Mouse (Mus musculus): ENCODE results near the gene Gm45337.
"Not testable (repeated sequence)": the region's sequence is repeated elsewhere in the genome, so short reads cannot be mapped to it uniquely, and the experiment has no call there.

Gene Gm45337

GRCm38 (mm10) chr7:142144507-142144906 is at the start of gene Gm45337:
Gene Gm45337, minus strand, starts transcription at chr7:142144607.
- DNase-seq (ENCODE audit: low spot score) = no peak

- no peak for DNase-seq (ENCODE audit: low spot score)
Measured at GRCm38 (mm10) chr7:142190289-142190688, 45.9 kb upstream of the Gm45337 start, which contains the start of gene Gm10153. Gene Gm10153, minus strand, starts transcription at chr7:142190389.

DNA sequence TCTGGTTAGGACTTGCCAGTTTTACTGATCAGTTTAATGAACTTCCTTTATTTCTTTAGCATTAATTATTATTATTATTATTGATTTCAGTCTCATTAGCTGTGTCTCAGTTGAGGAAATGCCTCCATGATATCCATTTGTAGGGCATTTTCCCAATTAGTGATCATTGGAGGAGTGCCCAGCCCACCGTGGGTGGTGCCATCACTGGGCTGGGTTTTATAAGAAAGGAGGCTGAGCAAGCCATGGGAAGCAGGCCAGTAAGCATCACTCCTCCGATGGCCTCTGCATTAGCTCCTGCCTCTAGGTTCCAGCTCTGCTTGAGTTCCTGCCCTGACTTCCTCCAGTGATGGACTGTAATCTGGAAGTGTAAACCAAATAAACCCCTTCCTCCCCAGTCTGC is 43.7 kb upstream of the Gm45337 start:
- DNase-seq (ENCODE audit: low spot score) = no peak

- DNase-seq (ENCODE audit: low spot score) = no peak
Measured at GRCm38 (mm10) chr7:142181021-142181420, 36.6 kb upstream of the Gm45337 start.

DNA sequence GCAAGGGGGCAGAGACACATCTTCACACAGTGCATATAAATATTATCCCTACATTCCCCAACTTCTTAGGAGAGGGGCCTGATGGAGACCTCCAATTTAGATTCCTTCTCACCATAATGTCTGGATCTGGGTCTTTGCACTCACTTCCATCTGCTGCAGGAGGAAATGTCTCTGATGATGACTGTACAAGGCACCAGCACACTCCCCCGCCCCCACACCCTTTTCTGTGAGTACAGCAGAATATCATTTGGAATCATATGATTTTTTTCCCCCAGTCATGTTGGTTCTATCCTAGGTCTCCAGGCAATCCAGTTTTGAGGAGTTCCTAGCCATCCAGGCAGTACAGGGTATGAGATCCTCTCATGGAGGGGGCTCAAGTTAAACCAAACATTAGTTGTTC is 34.3 kb upstream of the Gm45337 start:
- DNase-seq (ENCODE audit: low spot score) = no peak

DNA sequence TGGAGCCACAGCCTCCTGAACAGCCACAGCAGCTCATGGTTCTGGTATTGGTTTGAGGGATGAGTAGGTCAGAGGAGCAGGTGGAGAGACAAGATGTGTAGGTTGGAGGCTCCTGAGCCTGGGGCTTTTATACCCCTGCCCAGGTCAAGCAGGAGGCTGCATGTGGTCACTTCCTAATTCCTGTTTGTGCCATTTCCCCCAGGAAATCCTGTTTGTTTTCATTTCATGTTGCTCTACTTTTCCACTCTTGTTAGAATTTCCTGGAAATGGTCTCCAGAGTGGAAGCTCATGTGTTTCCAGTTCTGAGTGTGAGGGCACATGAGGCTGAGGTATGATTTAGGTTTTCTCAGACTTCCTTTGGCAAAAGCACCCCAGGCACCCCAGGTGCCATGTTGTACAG is 31.5 kb upstream of the Gm45337 start, which contains the start of gene Krtap5-2:
Gene Krtap5-2, minus strand, starts transcription at position 101 of the 400 bp plus-strand sequence.
- DNase-seq (ENCODE audit: low spot score) = not testable (repeated sequence)

- no peak for DNase-seq (ENCODE audit: low spot score)
Measured at GRCm38 (mm10) chr7:142169836-142170235, 25.4 kb upstream of the Gm45337 start.

- DNase-seq (ENCODE audit: low spot score) = not testable (repeated sequence)
Measured at GRCm38 (mm10) chr7:142165639-142166038, 21.2 kb upstream of the Gm45337 start, which contains the start of gene Gm4553. Gene Gm4553, minus strand, starts transcription at chr7:142165739.

- DNase-seq (ENCODE audit: low spot score) = no peak
Measured at GRCm38 (mm10) chr7:142159366-142159765, 15.0 kb upstream of the Gm45337 start.

DNA sequence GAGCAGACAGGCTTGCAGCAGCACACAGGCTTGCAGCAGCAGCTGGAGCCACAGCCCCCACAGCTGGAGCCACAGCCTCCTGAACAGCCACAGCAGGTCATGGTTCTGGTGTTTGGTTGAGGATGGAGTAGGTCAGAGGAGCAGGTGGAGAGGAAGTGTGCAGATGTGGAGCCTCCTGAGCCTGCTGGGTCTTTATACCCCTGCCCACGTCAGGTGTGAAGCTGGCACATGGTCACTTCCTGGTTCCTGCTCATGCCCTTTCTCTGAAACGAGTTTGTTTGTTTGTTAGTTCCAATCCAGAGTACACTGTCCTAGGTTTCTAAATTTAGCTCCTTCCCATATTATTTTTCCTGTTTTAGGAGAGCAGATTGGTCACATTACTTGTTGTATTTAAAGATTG is 12.6 kb upstream of the Gm45337 start, which contains the start of gene Gm29735:
Gene Gm29735, minus strand, starts transcription at position 101 of the 400 bp plus-strand sequence.
- DNase-seq (ENCODE audit: low spot score) = not testable (repeated sequence)

DNA sequence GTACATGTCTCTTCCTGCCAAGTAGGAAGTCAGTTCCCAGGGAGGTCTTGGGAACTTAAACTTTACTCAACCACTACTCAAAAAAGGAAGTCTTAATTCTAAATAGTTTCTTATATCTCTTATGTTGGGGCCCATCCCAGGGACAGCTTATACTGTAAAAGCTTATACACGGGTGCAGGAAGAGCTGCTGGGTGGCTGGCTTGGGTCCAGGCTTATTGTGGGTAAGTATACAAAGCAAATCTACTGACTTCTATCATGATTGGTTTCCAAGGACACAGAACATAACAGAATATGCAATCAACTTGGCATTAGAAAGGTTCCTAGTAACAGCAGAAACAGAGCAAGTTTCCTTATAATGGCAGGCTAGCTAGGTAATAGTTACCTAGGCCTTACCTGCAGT is 10.9 kb upstream of the Gm45337 start:
- no peak for DNase-seq (ENCODE audit: low spot score)

- DNase-seq (ENCODE audit: low spot score) = no peak
Measured at GRCm38 (mm10) chr7:142152191-142152590, 7.8 kb upstream of the Gm45337 start.

DNA sequence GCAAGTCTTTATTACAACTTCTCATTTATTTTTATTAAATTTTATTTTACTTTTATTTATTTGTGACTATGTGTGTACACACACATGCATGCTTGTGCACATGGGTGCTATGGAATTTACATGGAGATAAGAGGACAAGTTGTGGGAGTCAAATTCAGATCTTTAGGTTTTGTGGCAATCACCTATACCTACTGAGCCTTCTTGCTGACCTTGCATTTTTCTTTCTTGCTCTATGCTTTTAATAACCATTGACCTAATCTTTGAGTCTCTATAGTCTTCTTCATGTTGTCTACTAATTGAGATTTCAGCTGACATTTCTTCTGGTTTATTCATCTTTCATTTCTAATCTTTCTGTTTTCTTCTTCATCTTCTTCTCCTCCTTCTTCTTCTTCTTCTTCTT is 4.2 kb upstream of the Gm45337 start:
- no peak for DNase-seq (ENCODE audit: low spot score)

DNA sequence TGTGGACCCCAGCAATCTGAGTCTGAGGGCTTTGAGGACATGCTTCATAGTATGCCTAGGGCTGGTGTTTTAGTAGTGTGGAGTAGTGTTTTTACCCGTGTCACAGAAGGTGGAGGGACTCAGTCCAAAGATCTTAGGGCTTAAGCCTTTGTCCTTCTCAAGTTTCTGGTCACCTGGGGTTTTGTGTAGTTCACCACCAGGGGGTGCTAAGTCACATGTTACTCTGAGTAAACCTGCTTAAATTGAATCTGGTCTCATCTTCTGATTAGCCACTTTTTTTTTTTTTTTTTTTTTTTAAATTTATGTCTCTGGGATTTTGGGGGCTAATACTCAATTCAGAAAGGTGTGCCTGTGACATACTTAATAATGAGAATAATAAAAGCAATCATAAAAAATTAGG is 1.6 kb upstream of the Gm45337 start:
- peak; percentile 5 for DNase-seq (ENCODE audit: low spot score)

GRCm38 (mm10) chr7:142145413-142145940 is 1.1 kb upstream of the Gm45337 start:
- DNase-seq (ENCODE audit: low spot score) = no peak

- DNase-seq (ENCODE audit: low spot score) = not testable (repeated sequence)
Measured at GRCm38 (mm10) chr7:142143506-142144010, 849 bp downstream of the Gm45337 start.

DNA sequence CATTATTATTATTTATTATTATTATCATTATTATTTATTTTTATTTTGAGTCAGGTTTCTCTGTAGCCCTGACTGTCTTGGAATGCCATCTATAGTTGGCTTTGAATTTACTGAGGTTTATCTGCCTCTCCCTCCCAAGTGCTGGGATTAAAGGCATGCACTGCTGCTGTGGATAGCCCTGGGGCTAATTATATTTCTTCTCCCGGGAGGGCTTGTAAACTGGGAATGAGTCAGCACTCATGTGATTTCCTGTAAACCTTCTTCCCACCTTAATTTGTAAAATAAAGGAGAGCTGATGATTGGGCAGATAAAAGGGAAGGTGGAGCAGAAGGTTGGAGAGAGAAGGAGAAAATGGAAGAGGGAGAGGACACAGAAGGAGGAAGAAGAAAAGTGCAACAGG is 3.7 kb downstream of the Gm45337 start:
- no peak for DNase-seq (ENCODE audit: low spot score)

DNA sequence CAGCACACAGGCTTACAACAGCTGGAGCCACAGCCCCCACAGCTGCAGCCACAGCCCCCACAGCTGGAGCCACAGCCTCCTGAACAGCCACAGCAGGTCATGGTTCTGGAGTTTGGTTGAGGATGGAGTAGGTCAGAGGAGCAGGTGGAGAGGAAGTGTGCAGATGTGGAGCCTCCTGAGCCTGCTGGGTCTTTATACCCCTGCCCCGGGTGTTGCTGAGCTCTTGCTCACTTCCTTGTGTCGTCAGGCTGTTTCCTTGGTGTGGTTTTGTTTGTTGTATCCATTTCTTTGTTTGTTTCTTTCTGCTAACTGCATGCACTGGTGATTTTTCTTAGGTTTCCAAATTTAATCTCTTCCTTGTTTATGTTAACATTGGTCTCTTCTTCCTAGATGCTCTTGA is 8.5 kb downstream of the Gm45337 start, which contains the start of gene Gm39115:
Gene Gm39115, minus strand, starts transcription at position 101 of the 400 bp plus-strand sequence.
- DNase-seq (ENCODE audit: low spot score) = not testable (repeated sequence)

DNA sequence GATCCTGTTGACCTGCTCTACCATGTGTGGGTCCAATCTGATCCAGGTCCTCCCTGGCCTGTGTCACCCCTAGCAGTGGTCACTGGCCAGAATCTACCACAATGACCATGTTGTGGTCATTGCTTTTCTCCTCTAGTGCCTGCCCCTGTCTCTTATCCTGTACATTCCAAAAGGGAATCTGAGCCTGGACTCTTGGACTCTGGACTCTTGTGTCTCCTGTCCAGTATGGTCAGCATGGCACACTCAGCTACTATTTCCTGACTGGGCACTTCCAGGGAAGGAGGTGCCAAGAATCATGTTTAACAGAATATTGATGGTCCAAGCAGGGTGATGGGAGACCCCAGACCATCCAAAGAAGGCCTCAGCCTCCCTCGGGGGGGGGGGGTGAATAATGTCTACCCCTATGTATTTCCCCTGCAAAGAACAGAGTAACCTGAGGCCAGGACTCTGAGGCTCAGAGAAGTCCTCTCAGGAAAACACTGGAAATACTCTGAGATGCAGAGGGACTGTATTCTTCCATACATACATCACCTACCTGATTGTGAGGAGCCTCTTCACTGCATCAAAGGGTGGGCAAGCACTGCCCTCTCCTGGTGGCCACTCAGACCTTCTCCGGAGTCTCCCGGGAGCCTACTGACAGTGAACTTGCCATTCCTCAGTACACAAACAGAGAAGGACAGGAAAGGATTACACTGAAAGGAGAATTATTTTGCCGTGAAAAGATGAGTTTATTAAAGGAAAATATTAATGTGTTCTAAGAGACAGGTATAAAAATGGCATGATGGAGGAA is 10.0 kb downstream of the Gm45337 start:
- no peak for DNase-seq (ENCODE audit: low spot score)

DNA sequence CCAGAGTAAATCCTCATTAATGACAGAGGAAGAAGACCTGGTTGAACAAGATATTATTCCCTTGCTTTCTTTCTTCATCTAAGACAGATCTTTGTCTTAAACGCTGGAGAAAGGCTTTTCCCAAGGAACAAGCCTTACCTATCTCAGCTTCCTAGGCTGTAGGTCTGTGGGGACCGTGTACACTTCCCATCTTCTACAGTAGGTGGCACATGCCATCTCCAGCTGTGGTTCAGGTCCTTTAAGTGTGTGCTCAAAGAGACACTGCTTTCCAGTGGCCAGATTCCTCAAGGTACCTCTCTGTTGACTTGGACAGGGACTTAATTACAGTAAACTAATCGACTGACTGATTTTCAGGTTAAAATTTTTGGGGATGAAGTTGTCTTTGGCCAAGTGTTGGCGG is 15.6 kb downstream of the Gm45337 start:
- no peak for DNase-seq (ENCODE audit: low spot score)

DNA sequence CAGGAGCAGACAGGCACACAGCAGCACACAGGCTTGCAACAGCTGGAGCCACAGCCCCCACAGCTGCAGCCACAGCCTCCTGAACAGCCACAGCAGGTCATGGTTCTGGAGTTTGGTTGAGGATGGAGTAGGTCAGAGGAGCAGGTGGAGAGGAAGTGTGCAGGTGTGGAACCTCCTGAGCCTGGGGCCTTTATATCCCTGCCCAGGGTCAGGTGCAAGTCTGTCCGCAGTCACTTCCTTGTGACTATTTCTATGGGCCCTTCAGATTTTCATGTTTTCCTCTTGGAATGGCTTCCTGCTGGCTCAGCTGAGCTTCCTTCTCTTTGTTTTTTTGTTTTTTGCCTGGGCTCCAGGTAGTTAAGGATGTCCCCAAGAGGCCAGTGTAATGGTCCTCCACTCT is 23.8 kb downstream of the Gm45337 start, which contains the start of gene Gm45618:
Gene Gm45618, minus strand, starts transcription at position 101 of the 400 bp plus-strand sequence.
- not testable (repeated sequence) for DNase-seq (ENCODE audit: low spot score)

DNA sequence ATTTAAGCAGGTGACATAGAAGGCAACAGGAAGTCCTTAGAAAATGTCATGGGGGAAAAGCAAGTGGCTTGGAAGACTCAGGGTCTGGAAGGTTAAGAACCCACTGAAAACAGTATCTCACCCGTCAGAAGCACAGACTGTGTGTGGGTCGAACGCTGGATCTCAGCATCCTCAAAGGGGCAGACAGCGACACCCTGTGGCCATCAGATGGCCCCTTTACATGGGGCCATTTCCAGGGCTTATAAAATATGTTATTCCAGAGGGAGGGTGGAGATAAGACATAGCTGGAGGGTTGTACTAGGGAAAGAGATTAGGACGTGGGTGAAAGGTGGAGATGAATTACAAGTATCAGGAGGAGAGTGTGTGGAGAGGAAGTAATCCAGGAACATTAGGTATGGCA is 24.8 kb downstream of the Gm45337 start:
- no peak for DNase-seq (ENCODE audit: low spot score)

DNA sequence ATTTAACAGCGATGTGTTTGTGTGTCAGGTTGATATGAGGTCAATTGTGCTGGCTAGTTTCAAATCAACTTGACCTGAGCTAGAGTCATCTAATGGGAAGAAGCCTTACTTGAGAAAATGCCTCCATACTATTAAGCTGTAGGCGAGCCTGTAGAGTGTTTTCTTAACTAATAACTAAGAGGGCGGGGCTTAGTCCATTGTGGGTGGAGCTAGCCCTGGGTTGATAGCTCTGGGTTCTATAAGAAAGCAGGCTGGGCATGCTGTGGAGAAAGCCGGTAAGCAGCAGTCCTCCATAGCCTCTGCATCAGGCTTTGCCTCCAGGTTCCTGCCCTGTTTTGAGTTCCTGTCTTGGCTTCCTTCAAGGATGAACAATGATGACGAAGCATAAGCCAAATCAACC is 39.7 kb downstream of the Gm45337 start:
- no peak for DNase-seq (ENCODE audit: low spot score)
